8 mouse cellular contexts compared by ENCODE assay signal in genomic region chr5:139251736-139252080, GRCm38 (mm10). TPM values are rescaled to one million over a fixed set of nuclear protein-coding genes. Genes with fewer than 3 reads are reported as not detected.
DNase-seq lines count a peak whose midpoint lies in the region; ATAC-seq and TF ChIP-seq lines count a peak whose summit lies in the region.

No protein-coding gene starts in this region.

- H3K27me3 ChIP-seq in thymus, adult 2 months (ENCODE audit: control insufficient read depth, insufficient read depth, low read length), result no peaks in the 10 kb centered on the region
- no peaks in the 10 kb centered on the region for H3K27me3 ChIP-seq in liver, embryonic 13.5 days
- H3K27me3 ChIP-seq in stomach, postnatal 0 days (ENCODE audit: control insufficient read depth, insufficient read depth, low read length), result no peaks in the 10 kb centered on the region

- H3K36me3 ChIP-seq in thymus, adult 2 months (ENCODE audit: control insufficient read depth, insufficient read depth, low read length), result peaks cover 18% of the 10 kb centered on the region
- peaks cover 60% of the 10 kb centered on the region for H3K36me3 ChIP-seq in liver, embryonic 13.5 days
- H3K36me3 ChIP-seq in stomach, postnatal 0 days (ENCODE audit: control insufficient read depth, insufficient read depth, low read length), result peaks cover 20% of the 10 kb centered on the region

- peak overlapping the region; percentile 90 for H3K9ac ChIP-seq in liver, embryonic 13.5 days
- H3K9ac ChIP-seq in stomach, postnatal 0 days (ENCODE audit: low read length), result peak overlapping the region; percentile 68

- H3K27ac ChIP-seq in thymus, adult 2 months (ENCODE audit: control insufficient read depth, insufficient read depth, low read length), result peak overlapping the region; percentile 14
- H3K27ac ChIP-seq in liver, embryonic 13.5 days, result peak overlapping the region; percentile 85
- H3K27ac ChIP-seq in stomach, postnatal 0 days (replicated peaks), result peak overlapping the region; percentile 95

- TF ChIP-seq POLR2A in thymus, adult 2 months (IDR thresholded peaks at IDR 0.05; ENCODE audit: control insufficient read depth, extremely low read depth, insufficient read depth, low read length, poor library complexity), result no peak

- intact Hi-C loops in left cerebral cortex, postnatal 25 days (cut with DNase I), result loop anchor here (1.0 to 2.0 kb wide), 2 partner anchors 51 to 73 kb away; partner anchors contain the start of genes Adap1 and Sun1

- peaks cover 12% of the 10 kb centered on the region for H3K4me1 ChIP-seq in thymus, adult 2 months (replicated peaks; ENCODE audit: control insufficient read depth, insufficient read depth, low read length)
- H3K4me1 ChIP-seq in liver, embryonic 13.5 days (replicated peaks), result peaks cover 62% of the 10 kb centered on the region
- H3K4me1 ChIP-seq in stomach, postnatal 0 days (replicated peaks; ENCODE audit: control insufficient read depth, insufficient read depth), result peaks cover 6% of the 10 kb centered on the region

- no peak for TF ChIP-seq CTCF in thymus, adult 2 months (IDR thresholded peaks at IDR 0.05; ENCODE audit: borderline replicate concordance, control insufficient read depth, extremely low read depth, insufficient read depth, low read length, poor library complexity)
- peak; percentile 50 for TF ChIP-seq CTCF in stomach, postnatal 0 days (IDR thresholded peaks at IDR 0.05; ENCODE audit: low read depth)

- peak overlapping the region; percentile 61 for H3K4me3 ChIP-seq in thymus, adult 2 months (ENCODE audit: control insufficient read depth, insufficient read depth, low read length)
- peak overlapping the region; percentile 86 for H3K4me3 ChIP-seq in liver, embryonic 13.5 days (replicated peaks)
- peak overlapping the region; percentile 76 for H3K4me3 ChIP-seq in stomach, postnatal 0 days (ENCODE audit: low read depth, low read length)

- H3K9me3 ChIP-seq in liver, embryonic 13.5 days (replicated peaks), result no peaks in the 10 kb centered on the region
- H3K9me3 ChIP-seq in stomach, postnatal 0 days (ENCODE audit: control insufficient read depth, low read length), result no peaks in the 10 kb centered on the region

- peak overlapping the region; percentile 97 for H3K4me2 ChIP-seq in liver, embryonic 13.5 days
- peak overlapping the region; percentile 66 for H3K4me2 ChIP-seq in stomach, postnatal 0 days (replicated peaks; ENCODE audit: low read depth)

- under 1% methylated on average over 8 of the region's 8 CpGs for WGBS in thymus, adult 2 months
- WGBS in liver, embryonic 13.5 days (ENCODE audit: insufficient replicate concordance), result under 1% methylated on average over 8 of the region's 8 CpGs
- WGBS in stomach, postnatal 0 days, result under 1% methylated on average over 8 of the region's 8 CpGs

- ATAC-seq in cerebellum, adult (ENCODE audit: insufficient number of reproducible peaks, low FRiP score, low TSS enrichment), result 0 out of 2 replicates have a peak, but pooled peaks have one; percentile 26
- peak; percentile 7 for ATAC-seq in liver, embryonic 13.5 days (ENCODE audit: low read depth)
- ATAC-seq in stomach, postnatal 0 days (ENCODE audit: low FRiP score, low TSS enrichment), result peak; percentile 28; the same call in 1 of the 2 replicates

- no peak for TF ChIP-seq EP300 in stomach, postnatal 0 days (optimal IDR thresholded peaks at IDR 0.05)

- no peak for DNase-seq in cerebellum, postnatal 25 days
- no peak for DNase-seq in thymus, adult 2 months
- DNase-seq in thymus, adult 18-20 months, result no peak
- DNase-seq in liver, embryonic 13.5 days, result no peak
- DNase-seq in stomach, postnatal 0 days (ENCODE audit: low spot score), result no peak
- DNase-seq in left cerebral cortex, postnatal 25 days (ENCODE audit: low spot score in 2 of 2), result no peak
- DNase-seq in embryo, embryonic 9.5 days (ENCODE audit: extremely low spot score), result no peak

RNA-seq across cellular contexts. Expression of gene Get4, which starts 0.4 kb away (rescaled TPM):
- polyA plus RNA-seq in thymus, adult 2 months (2012; rRNA removed), result 186 and 252 TPM in 2 replicates
- polyA plus RNA-seq in liver, embryonic 13.5 days (2015; fragmentation: Nextera tagmentation; extraction: Ambion mirVana), result 135 and 141 TPM in 2 replicates
- polyA plus RNA-seq in stomach, postnatal 0 days (2015; fragmentation: Nextera tagmentation; extraction: Ambion mirVana), result 132 and 133 TPM in 2 replicates
- 10 to 100 TPM; 45.1 to 50.7 TPM for total RNA-seq in left cerebral cortex, postnatal 25 days (2021)

RNA-seq across cellular contexts. Expression of gene Sun1, which starts 51.3 kb away (rescaled TPM):
- 34.3 and 36.3 TPM in 2 replicates for polyA plus RNA-seq in thymus, adult 2 months (2012; rRNA removed)
- 20.9 and 23.7 TPM in 2 replicates for polyA plus RNA-seq in liver, embryonic 13.5 days (2015; fragmentation: Nextera tagmentation; extraction: Ambion mirVana)
- 24.0 TPM in 2 replicates for polyA plus RNA-seq in stomach, postnatal 0 days (2015; fragmentation: Nextera tagmentation; extraction: Ambion mirVana)
- total RNA-seq in left cerebral cortex, postnatal 25 days (2021), result 100 to 1,000 TPM; 115 to 136 TPM

Comparison
In these comparisons a context has a peak if more than half of its experiments do, and no peak if none do; other contexts are left out.
1. H3K27ac ChIP-seq: peak in every context shown above with its lines; median percentile 95 in stomach, postnatal 0 days; 85 in liver, embryonic 13.5 days; 14 in thymus, adult 2 months.